27 mouse cellular contexts compared by ENCODE assay signal in the genomic region with DNA sequence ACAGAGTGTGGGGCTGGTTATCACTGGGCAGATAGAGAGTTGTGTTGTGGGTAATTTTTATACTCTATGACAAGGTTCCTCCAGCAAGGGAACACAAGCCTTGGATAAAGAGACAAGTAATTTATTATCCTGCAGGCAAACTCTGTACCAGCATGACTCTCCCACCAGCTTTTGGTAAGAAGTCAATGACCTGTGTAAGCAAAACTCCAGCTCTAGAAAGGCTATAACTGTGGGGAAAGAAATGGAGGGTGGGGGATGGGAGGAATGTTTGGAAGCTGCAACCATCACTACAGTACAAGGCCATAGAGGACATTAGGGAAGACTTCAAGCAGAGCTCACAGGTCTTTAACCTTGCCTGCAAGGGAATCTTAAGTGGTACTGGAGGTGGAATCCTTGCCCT. TPM values are rescaled to one million over a fixed set of nuclear protein-coding genes. Genes with fewer than 3 reads are reported as not detected.
A peak's percentile ranks its signal among the peaks of the same experiment; 100 is the strongest.
DNase-seq lines count a peak whose midpoint lies in the region; ATAC-seq lines count a peak whose summit lies in the region.
"Had no signal": no experiment of that assay in that cellular context is flagged by ENCODE, and none has a peak within 500 bp of the region (broad histone marks: within the 10 kb centered on the region; RNA-seq: fewer than 3 reads in every experiment).

No protein-coding gene starts in this region.

- no peak overlapping the region for H3K9ac ChIP-seq in kidney, embryonic 14.5 days (ENCODE audit: low read depth, low read length)
- H3K9ac ChIP-seq in midbrain, embryonic 16.5 days (ENCODE audit: low read depth, low read length), result no peak overlapping the region
- H3K9ac ChIP-seq: embryonic facial prominence, embryonic 12.5 days; forebrain, embryonic 13.5 days; hindbrain, embryonic 13.5 days; neural tube, embryonic 13.5 days had no signal

- H3K27ac ChIP-seq in kidney, embryonic 14.5 days (ENCODE audit: low read depth, low read length), result no peak overlapping the region
- H3K27ac ChIP-seq in midbrain, embryonic 16.5 days (ENCODE audit: low read length), result peak overlapping the region; percentile 61
- H3K27ac ChIP-seq: embryonic facial prominence, embryonic 12.5 days; forebrain, embryonic 13.5 days; hindbrain, embryonic 13.5 days; left cerebral cortex, adult 2 months; macrophage; neural tube, embryonic 13.5 days; stomach, postnatal 0 days had no signal

- H3K4me1 ChIP-seq in kidney, embryonic 14.5 days (ENCODE audit: control insufficient read depth, insufficient read depth, low read length), result 0 out of 2 replicates have a peak, but pooled peaks cover 4% of the 10 kb centered on the region
- H3K4me1 ChIP-seq in midbrain, embryonic 16.5 days (ENCODE audit: control insufficient read depth, insufficient read depth, low read length), result peaks cover 10% of the 10 kb centered on the region

- no peak for ATAC-seq in kidney, embryonic 14.5 days (ENCODE audit: low FRiP score, low TSS enrichment)
- no peak for ATAC-seq in midbrain, embryonic 16.5 days
- no peak for ATAC-seq in erythroid progenitor cell, adult 5-6 weeks (replicated peaks; ENCODE audit: low FRiP score, poor library complexity, severe bottlenecking)
- ATAC-seq: forebrain, embryonic 13.5 days; inflammation-experienced regulatory T-cells, adult 6 months had no signal

- peaks cover 79% of the 10 kb centered on the region for H3K27me3 ChIP-seq in kidney, embryonic 14.5 days (ENCODE audit: control insufficient read depth, insufficient read depth, low read length)
- peaks cover 54% of the 10 kb centered on the region for H3K27me3 ChIP-seq in midbrain, embryonic 16.5 days (ENCODE audit: control insufficient read depth, insufficient read depth, low read depth, low read length)

- H3K4me3 ChIP-seq in kidney, embryonic 14.5 days (ENCODE audit: low read length), result no peak overlapping the region
- H3K4me3 ChIP-seq in midbrain, embryonic 16.5 days (ENCODE audit: low read depth, low read length), result no peak overlapping the region
- H3K4me3 ChIP-seq: embryonic facial prominence, embryonic 12.5 days; erythroblast, embryonic 14.5 days; forebrain, embryonic 13.5 days; hindbrain, embryonic 13.5 days; left cerebral cortex, adult 2 months; myocyte; neural tube, embryonic 13.5 days had no signal

- H3K36me3 ChIP-seq in kidney, embryonic 14.5 days (ENCODE audit: control insufficient read depth, insufficient read depth, low read length), result no peaks in the 10 kb centered on the region
- H3K36me3 ChIP-seq in midbrain, embryonic 16.5 days (ENCODE audit: control insufficient read depth, insufficient read depth, low read length), result no peaks in the 10 kb centered on the region
- H3K36me3 ChIP-seq: embryonic facial prominence, embryonic 12.5 days; hindbrain, embryonic 13.5 days; neural tube, embryonic 13.5 days had no signal

- no peaks in the 10 kb centered on the region for H3K9me3 ChIP-seq in kidney, embryonic 14.5 days (ENCODE audit: control insufficient read depth, low read length)
- no peaks in the 10 kb centered on the region for H3K9me3 ChIP-seq in midbrain, embryonic 16.5 days (replicated peaks; ENCODE audit: control insufficient read depth, low read length, poor library complexity, severe bottlenecking)
- H3K9me3 ChIP-seq: embryonic facial prominence, embryonic 12.5 days; forebrain, embryonic 13.5 days; hindbrain, embryonic 13.5 days; neural tube, embryonic 13.5 days had no signal

- H3K4me2 ChIP-seq in kidney, embryonic 14.5 days (replicated peaks; ENCODE audit: low read depth, low read length), result no peak overlapping the region
- H3K4me2 ChIP-seq in midbrain, embryonic 16.5 days (ENCODE audit: low read length), result no peak overlapping the region
- H3K4me2 ChIP-seq: forebrain, embryonic 13.5 days had no signal

- DNase-seq in kidney, adult 9 months, result peak; percentile 52
- DNase-seq in retina, embryonic 14.5 days (ENCODE audit: low spot score), result peak; percentile 4
- DNase-seq in retina, postnatal 1 day, result no peak
- peak; percentile 40 for DNase-seq in kidney, postnatal 14 days
- DNase-seq: adrenal gland, postnatal 14 days; cerebellum, adult 8-10 months; cerebellum, postnatal 36 days; gastrocnemius, postnatal 36 days; layer of hippocampus, adult 9-11 months; right cerebral cortex, adult 18-20 months had no signal

RNA-seq across cellular contexts. Expression of a gene that starts 31.3 kb away (rescaled TPM):
- polyA plus RNA-seq in kidney, embryonic 14.5 days (2014; fragmentation: Nextera tagmentation; extraction: Ambion mirVana), result 41.1 and 41.8 TPM in 2 replicates
- polyA plus RNA-seq in midbrain, embryonic 16.5 days (2015; fragmentation: Nextera tagmentation; extraction: Ambion mirVana), result 141 and 223 TPM in 2 replicates
- not detected in 2 replicates for total RNA-seq in erythroid progenitor cell, adult 5-6 weeks (2015; ENCODE audit: low replicate concordance)
- not detected in 2 replicates for total RNA-seq in erythroid progenitor cell, adult 5-6 weeks (2017; ENCODE audit: low replicate concordance)
- total RNA-seq: gastrocnemius, postnatal 36 days; liver, adult 2 months had no signal
- polyA plus RNA-seq: C2C12; erythroblast, embryonic 14.5 days; inflammation-experienced regulatory T-cells, adult 6 months; large intestine, adult 2 months; liver, embryonic 16.5 days; macrophage; myocyte; stomach, postnatal 0 days had no signal
